Mouse (Mus musculus) lung, embryonic 16.5 days (tissue): Measurements from ENCODE around the gene Cyb561a3. TPM values are rescaled to one million over a fixed set of nuclear protein-coding genes. Genes with fewer than 3 reads are reported as not detected.

Experiments
- ATAC-seq: fragments of 200-750 bp; cut with Nextera tagmentation; 2 replicates; pipeline ENCODE4 v1.8.0; 2017; ENCODE audit warnings: low read depth, mild to moderate bottlenecking, moderate library complexity
- H3K27ac ChIP-seq: fragments of 300-500 bp; sonication (generic); 2 replicates; pipeline ENCODE4 v1.5.1; 2014; ENCODE audit warnings: mild to moderate bottlenecking, control low read depth, low read length
- H3K27me3 ChIP-seq: fragments of 300-500 bp; sonication (generic); 2 replicates; pipeline ENCODE4 v1.6.1; 2014; ENCODE audit warnings: low read depth, low read length, mixed read lengths; ENCODE audit not compliant: control insufficient read depth, insufficient read depth
- H3K36me3 ChIP-seq: fragments of 300-500 bp; sonication (generic); 2 replicates; pipeline ENCODE4 v1.6.1; 2014; ENCODE audit warnings: low read length; ENCODE audit not compliant: control insufficient read depth, insufficient read depth
- H3K4me1 ChIP-seq: fragments of 300-500 bp; sonication (generic); replicated peaks from 2 replicates; pipeline ENCODE4 v1.6.1; 2014; ENCODE audit warnings: low read length, mixed read lengths; ENCODE audit not compliant: control insufficient read depth, insufficient read depth
- H3K4me2 ChIP-seq: fragments of 300-500 bp; sonication (generic); 2 replicates; pipeline ENCODE4 v1.6.1; 2014; ENCODE audit warnings: low read depth, low read length, control low read depth
- H3K4me3 ChIP-seq: fragments of 300-500 bp; sonication (generic); 2 replicates; pipeline ENCODE4 v1.5.1; 2014; ENCODE audit warnings: mild to moderate bottlenecking, low read length, control low read depth
- H3K9ac ChIP-seq: fragments of 300-500 bp; sonication (generic); 2 replicates; pipeline ENCODE4 v1.6.1; 2014; ENCODE audit warnings: low read length, control low read depth
- H3K9me3 ChIP-seq: fragments of 300-500 bp; sonication (generic); 2 replicates; pipeline ENCODE4 v1.6.1; 2016; ENCODE audit warnings: low read length; ENCODE audit not compliant: control insufficient read depth
- WGBS: fragments of 180-500 bp; shearing (Covaris S2); extraction: QIAGEN DNeasy Blood & Tissue Kit; methylation state at CpG from one replicate; pipeline ENCODE4 v1.1.7; 2014; 5-methylcytosine and 5-hydroxymethylcytosine counted together
- polyA plus RNA-seq: library from polyadenylated mRNA; unstranded; fragments of >200 nt; fragmentation: Nextera tagmentation; extraction: Ambion mirVana; gene quantifications from 2 replicates; pipeline ENCODE4 v1.2.1, GENCODE M21; 2015

The Cyb561a3 gene
- polyA plus RNA-seq, 1 experiment from 2014 or later: 23.6 TPM

- Histone ChIP-seq H3K27ac (no peak overlapping the region; the same call in 1 of the 2 replicates), H3K9me3 (no peaks in the 10 kb centered on the region), H3K9ac (peak overlapping the region; percentile 8), H3K36me3 (peaks cover 8% of the 10 kb centered on the region), H3K4me2 (no peak overlapping the region), H3K27me3 (no peaks in the 10 kb centered on the region), H3K4me1 (peaks cover 17% of the 10 kb centered on the region), H3K4me3 (no peak overlapping the region)
- no peak for ATAC-seq
- 83% methylated on average over 18 of the region's 18 CpGs for WGBS
Observed at GRCm38 (mm10) chr19:10603660-10604523, 26.9 kb downstream of the Cyb561a3 start.

DNA sequence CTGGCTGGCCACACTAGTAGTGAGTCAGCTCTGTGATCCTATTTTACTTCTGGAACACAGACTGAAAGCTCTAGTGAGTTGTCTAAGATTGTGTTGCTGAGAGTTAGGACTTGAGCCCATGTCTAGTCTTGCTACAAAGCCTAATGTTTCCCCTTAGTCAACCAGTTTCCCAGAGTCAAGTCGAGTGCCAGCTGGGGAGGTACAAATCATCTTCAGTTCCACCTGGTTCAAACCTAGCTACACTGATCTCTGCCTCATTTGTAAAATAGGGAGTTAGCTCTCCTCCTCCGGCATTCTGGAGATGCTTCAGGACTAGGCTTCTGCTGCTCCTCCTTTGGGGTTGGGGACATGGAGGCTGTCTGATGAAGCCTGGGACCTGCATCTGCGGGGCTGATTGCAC lies 27.6 kb downstream of the Cyb561a3 start:
- Histone ChIP-seq H3K4me1 (peaks cover 17% of the 10 kb centered on the region), H3K27me3 (no peaks in the 10 kb centered on the region), H3K36me3 (peaks cover 11% of the 10 kb centered on the region), H3K9me3 (no peaks in the 10 kb centered on the region), H3K4me3 (peak overlapping the region; percentile 97), H3K27ac (peak overlapping the region; percentile 94), H3K9ac (peak overlapping the region; percentile 85), H3K4me2 (peak overlapping the region; percentile 66)
- 32% methylated on average over 3 of the region's 3 CpGs for WGBS
- no peak for ATAC-seq

- WGBS: under 1% methylated on average over 49 of the region's 49 CpGs
- peak within 1 kb of the TSS; percentile 66 for H3K4me2 ChIP-seq
- peaks cover 15% of the 10 kb centered on the region for H3K36me3 ChIP-seq
- H3K9me3 ChIP-seq: no peaks in the 10 kb centered on the region
- peak; percentile 98 for ATAC-seq
- peak within 1 kb of the TSS; percentile 95 for H3K27ac ChIP-seq
- peak within 1 kb of the TSS; percentile 94 for H3K9ac ChIP-seq
- peaks cover 17% of the 10 kb centered on the region for H3K4me1 ChIP-seq
- H3K27me3 ChIP-seq: no peaks in the 10 kb centered on the region
- peak within 1 kb of the TSS; percentile 97 for H3K4me3 ChIP-seq
Observed at GRCm38 (mm10) chr19:10605293-10605900, 28.4 kb downstream of the Cyb561a3 start, which contains the start of the genes Ddb1 and Tkfc. Ddb1 (plus strand) TSS chr19:10605327. Tkfc (minus strand) TSS chr19:10605654.

GRCm38 (mm10) chr19:10605901-10606622 lies 29.1 kb downstream of the Cyb561a3 start:
- Histone ChIP-seq H3K36me3 (peaks cover 22% of the 10 kb centered on the region), H3K9me3 (no peaks in the 10 kb centered on the region), H3K27ac (peak overlapping the region; percentile 95), H3K4me3 (peak overlapping the region; percentile 97), H3K27me3 (no peaks in the 10 kb centered on the region), H3K4me2 (peak overlapping the region; percentile 65), H3K4me1 (peaks cover 17% of the 10 kb centered on the region), H3K9ac (peak overlapping the region; percentile 94)
- ATAC-seq: peak; percentile 13; the same call in 1 of the 2 replicates
- WGBS: 3% methylated on average over 20 of the region's 20 CpGs

- no peak for ATAC-seq
- H3K4me1 ChIP-seq: peaks cover 12% of the 10 kb centered on the region
- H3K4me2 ChIP-seq: no peak overlapping the region
- no peaks in the 10 kb centered on the region for H3K27me3 ChIP-seq
- no peak overlapping the region for H3K9ac ChIP-seq
- H3K4me3 ChIP-seq: no peak overlapping the region
- H3K9me3 ChIP-seq: no peaks in the 10 kb centered on the region
- peaks cover 43% of the 10 kb centered on the region for H3K36me3 ChIP-seq
- 70% methylated on average over 5 of the region's 5 CpGs for WGBS
- H3K27ac ChIP-seq: no peak overlapping the region
Observed at GRCm38 (mm10) chr19:10608573-10609240, 31.7 kb downstream of the Cyb561a3 start.

- H3K36me3 ChIP-seq: peaks cover 9% of the 10 kb centered on the region
- peak within 1 kb of the TSS; percentile 66 for H3K9ac ChIP-seq
- WGBS: 2% methylated on average over 32 of the region's 32 CpGs
- no peaks in the 10 kb centered on the region; the same call in 1 of the 2 replicates for H3K27me3 ChIP-seq
- no peaks in the 10 kb centered on the region for H3K9me3 ChIP-seq
- no peak within 1 kb of the TSS for H3K27ac ChIP-seq
- H3K4me1 ChIP-seq: peaks cover 13% of the 10 kb centered on the region; the same call in 1 of the 2 replicates
- ATAC-seq: peak; percentile 76
- peak within 1 kb of the TSS; percentile 48 for H3K4me3 ChIP-seq
- H3K4me2 ChIP-seq: peak within 1 kb of the TSS; percentile 97
Observed at GRCm38 (mm10) chr19:10634106-10634871, 57.3 kb downstream of the Cyb561a3 start, which contains the start of gene Vwce. Vwce (plus strand) TSS chr19:10634213.

GRCm38 (mm10) chr19:10634872-10635318 lies 57.9 kb downstream of the Cyb561a3 start:
- ATAC-seq: peak; percentile 85
- H3K27me3 ChIP-seq: no peaks in the 10 kb centered on the region; the same call in 1 of the 2 replicates
- H3K4me2 ChIP-seq: peak overlapping the region; percentile 97
- peak overlapping the region; percentile 66 for H3K9ac ChIP-seq
- WGBS: under 1% methylated on average over 21 of the region's 21 CpGs
- no peaks in the 10 kb centered on the region for H3K9me3 ChIP-seq
- H3K4me3 ChIP-seq: peak overlapping the region; percentile 48
- no peak overlapping the region for H3K27ac ChIP-seq
- peaks cover 4% of the 10 kb centered on the region for H3K36me3 ChIP-seq
- peaks cover 13% of the 10 kb centered on the region; the same call in 1 of the 2 replicates for H3K4me1 ChIP-seq

- Histone ChIP-seq H3K36me3 (no peaks in the 10 kb centered on the region), H3K4me2 (no peak overlapping the region), H3K9me3 (no peaks in the 10 kb centered on the region), H3K4me3 (no peak overlapping the region), H3K27me3 (no peaks in the 10 kb centered on the region; the same call in 1 of the 2 replicates), H3K27ac (no peak overlapping the region), H3K4me1 (peaks cover 13% of the 10 kb centered on the region; the same call in 1 of the 2 replicates), H3K9ac (no peak overlapping the region)
- 27% methylated on average over 7 of the region's 7 CpGs for WGBS
- ATAC-seq: no peak
Observed at GRCm38 (mm10) chr19:10637840-10638239, 60.9 kb downstream of the Cyb561a3 start.
